Mouse (Mus musculus): ENCODE data around the gene Cttnbp2nl. TPM values are rescaled to one million over a fixed set of nuclear protein-coding genes. Genes with fewer than 3 reads are reported as not detected.

Gene Cttnbp2nl
- polyA plus RNA-seq, 1 experiment from 2014 or later, result 46.2 TPM

DNA sequence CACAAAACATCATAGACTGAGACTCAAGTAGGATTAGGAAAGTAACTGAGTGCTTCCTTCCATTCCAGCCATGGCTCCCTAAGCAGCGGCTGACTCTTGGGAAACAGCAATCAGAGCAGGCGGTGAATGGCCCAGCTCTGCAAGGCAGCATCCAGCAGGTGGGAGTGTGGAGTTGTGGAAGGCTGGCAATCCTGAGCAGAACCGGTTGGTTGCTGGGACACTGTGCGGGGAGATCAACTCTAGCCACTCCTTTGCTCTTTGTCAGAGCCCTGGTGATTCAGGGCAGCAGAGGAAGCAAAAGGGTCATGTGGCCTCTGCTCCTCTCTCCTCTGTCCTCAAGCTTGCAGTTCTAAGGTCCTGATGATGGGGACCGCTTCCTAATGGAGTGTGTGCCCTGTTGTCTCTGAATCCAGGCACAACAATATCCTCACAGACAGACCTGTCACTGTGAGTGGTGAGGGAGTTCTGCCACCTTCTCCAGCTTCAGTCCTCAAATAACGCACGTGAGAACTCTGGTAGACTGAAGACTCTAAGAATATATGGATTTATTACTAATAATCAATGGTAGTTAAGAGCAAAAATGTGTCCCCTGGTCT, 25.4 kb upstream of the Cttnbp2nl start:
- H3K27ac ChIP-seq, result no peak overlapping the region
- peak; percentile 89 for ATAC-seq (ENCODE audit: insufficient number of reproducible peaks, insufficient read depth, low FRiP score, low TSS enrichment, low read depth)
- H3K4me3 ChIP-seq (replicated peaks), result no peak overlapping the region
- no peaks in the 10 kb centered on the region for H3K9me3 ChIP-seq
- no peaks in the 10 kb centered on the region for H3K27me3 ChIP-seq
- H3K4me1 ChIP-seq (replicated peaks), result peaks cover 9% of the 10 kb centered on the region
- no peak overlapping the region for H3K4me2 ChIP-seq
- WGBS, result 19% methylated on average over 7 of the region's 7 CpGs
- no peak overlapping the region for H3K9ac ChIP-seq (replicated peaks)
- H3K36me3 ChIP-seq, result no peaks in the 10 kb centered on the region

DNA sequence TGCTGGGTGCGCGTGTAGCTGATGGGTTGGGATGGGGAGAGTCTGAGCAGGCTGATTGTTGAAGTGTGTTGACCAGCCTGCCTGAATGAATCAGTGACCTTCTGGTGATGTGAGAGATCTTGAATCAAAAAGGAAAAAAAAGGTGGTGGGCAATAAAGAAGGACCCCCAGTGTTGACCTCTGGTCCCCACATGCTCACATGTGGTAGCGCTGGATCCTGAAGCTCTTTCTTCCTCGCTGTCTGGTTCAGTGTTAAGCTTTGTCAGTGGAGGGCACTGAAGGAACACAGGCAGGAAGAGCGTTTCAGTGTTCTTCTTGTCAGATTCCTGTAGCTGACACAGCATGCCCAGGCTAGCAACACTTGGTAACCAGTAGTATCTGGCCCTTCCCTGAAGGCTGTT, 22.9 kb upstream of the Cttnbp2nl start:
- no peaks in the 10 kb centered on the region for H3K9me3 ChIP-seq
- WGBS, result 89% methylated on average over 5 of the region's 5 CpGs
- H3K27me3 ChIP-seq, result no peaks in the 10 kb centered on the region
- H3K27ac ChIP-seq, result no peak overlapping the region
- no peaks in the 10 kb centered on the region for H3K36me3 ChIP-seq
- H3K9ac ChIP-seq (replicated peaks), result no peak overlapping the region
- no peak for ATAC-seq (ENCODE audit: insufficient number of reproducible peaks, insufficient read depth, low FRiP score, low TSS enrichment, low read depth)
- H3K4me1 ChIP-seq (replicated peaks), result peaks cover 10% of the 10 kb centered on the region
- H3K4me3 ChIP-seq (replicated peaks), result no peak overlapping the region
- H3K4me2 ChIP-seq, result no peak overlapping the region

DNA sequence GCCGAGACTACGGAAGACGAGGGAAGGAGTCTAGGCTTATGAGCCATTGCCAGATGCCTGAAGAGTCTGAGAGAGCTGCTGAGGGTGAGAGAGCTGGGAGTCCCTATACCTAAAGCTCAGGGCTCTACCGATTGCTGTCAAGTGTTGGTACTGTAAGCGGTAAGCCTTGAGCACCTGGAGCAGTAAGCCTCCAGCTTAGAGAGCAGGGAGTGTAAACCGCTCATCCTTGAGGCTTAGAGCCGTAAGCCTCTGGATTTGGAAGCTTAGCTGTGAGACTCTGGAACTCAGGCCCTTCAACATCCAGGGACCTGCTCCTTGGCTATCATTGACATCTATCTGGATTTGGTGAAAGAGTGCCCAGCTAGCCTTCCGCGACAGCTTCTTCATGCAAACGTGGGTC, 19.6 kb upstream of the Cttnbp2nl start:
- H3K4me1 ChIP-seq (replicated peaks), result peaks cover 21% of the 10 kb centered on the region
- H3K27ac ChIP-seq, result no peak overlapping the region
- H3K36me3 ChIP-seq, result no peaks in the 10 kb centered on the region
- no peak overlapping the region for H3K4me3 ChIP-seq (replicated peaks)
- H3K9ac ChIP-seq (replicated peaks), result no peak overlapping the region
- WGBS, result 90% methylated on average over 10 of the region's 10 CpGs
- no peak for ATAC-seq (ENCODE audit: insufficient number of reproducible peaks, insufficient read depth, low FRiP score, low TSS enrichment, low read depth)
- no peaks in the 10 kb centered on the region for H3K9me3 ChIP-seq
- H3K27me3 ChIP-seq, result no peaks in the 10 kb centered on the region
- H3K4me2 ChIP-seq, result no peak overlapping the region

DNA sequence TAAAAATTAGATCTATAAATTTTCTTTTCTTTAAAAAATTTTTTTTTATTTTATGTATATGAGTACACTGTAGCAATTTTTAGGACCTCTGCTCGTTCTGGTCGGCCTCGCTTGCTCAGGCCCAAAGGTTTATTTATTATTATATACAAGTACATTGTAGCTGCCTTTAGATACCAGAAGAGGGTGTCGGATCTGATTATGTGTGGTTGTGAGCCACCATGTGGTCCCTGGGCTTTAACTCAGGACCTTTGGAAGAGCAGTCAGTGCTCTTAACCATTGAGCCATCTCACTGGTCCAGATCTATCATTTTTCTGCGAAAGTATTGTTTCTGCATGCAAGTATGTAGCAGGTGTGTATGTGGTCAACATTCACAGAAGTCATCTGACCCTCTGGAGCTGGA, 18.3 kb upstream of the Cttnbp2nl start:
- Histone ChIP-seq H3K27me3 (no peaks in the 10 kb centered on the region), H3K27ac (no peak overlapping the region), H3K36me3 (no peaks in the 10 kb centered on the region), H3K4me1 (replicated peaks) (peaks cover 28% of the 10 kb centered on the region), H3K9ac (replicated peaks) (no peak overlapping the region), H3K4me2 (no peak overlapping the region), H3K9me3 (no peaks in the 10 kb centered on the region), H3K4me3 (replicated peaks) (no peak overlapping the region)
- ATAC-seq (ENCODE audit: insufficient number of reproducible peaks, insufficient read depth, low FRiP score, low TSS enrichment, low read depth), result no peak
- 91% methylated on average over 5 of the region's 5 CpGs for WGBS

DNA sequence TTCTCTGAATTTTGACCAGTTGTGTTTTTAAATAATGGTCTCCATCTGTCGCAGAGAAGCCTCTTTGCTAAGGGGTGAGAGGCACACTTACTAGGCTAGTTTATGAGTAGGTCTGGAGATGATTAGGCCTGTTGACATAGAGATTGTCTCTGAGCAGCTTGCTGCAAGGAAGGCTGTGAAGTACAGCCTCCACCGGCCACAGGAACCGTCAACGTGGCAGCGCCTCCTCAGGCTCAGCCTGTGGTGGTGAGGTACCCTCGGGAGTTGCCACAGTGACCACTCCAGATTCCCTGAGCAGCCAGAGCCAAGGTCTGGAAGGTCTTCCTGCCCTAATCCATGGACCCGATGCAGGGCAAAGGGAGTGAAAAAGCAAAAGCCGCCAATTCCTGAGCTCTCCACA, 17.6 kb upstream of the Cttnbp2nl start:
- Histone ChIP-seq H3K27ac (peak overlapping the region; percentile 83), H3K9ac (replicated peaks) (no peak overlapping the region; the same call in 1 of the 2 replicates), H3K4me1 (replicated peaks) (peaks cover 28% of the 10 kb centered on the region), H3K4me3 (replicated peaks) (no peak overlapping the region), H3K36me3 (no peaks in the 10 kb centered on the region), H3K27me3 (no peaks in the 10 kb centered on the region), H3K9me3 (no peaks in the 10 kb centered on the region), H3K4me2 (peak overlapping the region; percentile 37)
- ATAC-seq (ENCODE audit: insufficient number of reproducible peaks, insufficient read depth, low FRiP score, low TSS enrichment, low read depth), result peak; percentile 75
- 25% methylated on average over 8 of the region's 8 CpGs for WGBS

DNA sequence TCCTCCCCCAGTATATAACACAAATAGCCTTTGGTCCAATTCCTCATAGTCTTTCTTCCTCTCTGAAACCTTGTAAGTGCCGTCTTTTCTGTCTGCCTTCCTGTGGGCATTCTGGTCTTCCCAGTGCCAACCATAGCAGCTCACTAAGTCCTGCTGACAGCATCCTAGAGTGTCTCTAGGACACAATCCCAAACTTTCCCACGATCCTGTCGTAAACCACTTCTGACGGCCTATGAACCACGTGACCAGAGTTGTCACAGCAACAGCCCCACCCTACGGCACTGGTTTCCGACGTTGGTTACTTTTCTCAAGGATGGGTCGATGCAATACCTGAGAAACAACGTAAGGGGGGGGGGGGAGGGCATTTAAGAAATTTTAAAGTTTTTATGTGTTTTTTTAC, 13.6 kb upstream of the Cttnbp2nl start, which contains the start of gene 4930564D02Rik:
Gene 4930564D02Rik (plus strand): TSS at position 301 of the 400 bp plus-strand sequence.
- WGBS, result 76% methylated on average over 10 of the region's 10 CpGs
- Histone ChIP-seq H3K36me3 (no peaks in the 10 kb centered on the region), H3K9me3 (no peaks in the 10 kb centered on the region), H3K9ac (replicated peaks) (no peak within 1 kb of the TSS), H3K27me3 (no peaks in the 10 kb centered on the region), H3K27ac (peak within 1 kb of the TSS; percentile 41; the same call in 1 of the 2 replicates), H3K4me3 (replicated peaks) (no peak within 1 kb of the TSS), H3K4me1 (replicated peaks) (peaks cover 37% of the 10 kb centered on the region), H3K4me2 (no peak within 1 kb of the TSS)
- ATAC-seq (ENCODE audit: insufficient number of reproducible peaks, insufficient read depth, low FRiP score, low TSS enrichment, low read depth), result no peak

DNA sequence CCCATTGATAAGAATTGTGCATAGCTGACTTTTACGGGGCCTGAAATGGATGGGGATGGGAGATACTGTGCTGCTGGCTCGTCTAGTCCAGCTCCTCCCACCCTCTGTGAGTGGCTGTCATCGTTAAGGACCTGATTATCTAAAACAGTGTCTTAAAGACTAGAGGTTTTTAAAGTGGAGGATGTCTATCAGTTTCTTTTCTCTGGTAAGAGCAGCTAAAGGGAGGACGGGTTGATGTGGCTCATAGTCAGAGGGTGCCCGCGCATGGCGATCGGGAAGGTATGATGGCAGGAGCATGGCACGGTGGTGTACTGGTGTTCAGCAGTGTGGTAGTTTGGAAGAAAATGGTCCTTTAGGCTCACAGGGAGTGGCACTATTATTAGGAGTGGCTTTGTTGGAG, 9.7 kb upstream of the Cttnbp2nl start:
- WGBS, result 78% methylated on average over 9 of the region's 9 CpGs
- Histone ChIP-seq H3K27ac (0 out of 2 replicates have a peak overlapping the region, but pooled peaks have one; percentile 29), H3K36me3 (no peaks in the 10 kb centered on the region), H3K4me2 (no peak overlapping the region), H3K27me3 (no peaks in the 10 kb centered on the region), H3K9me3 (no peaks in the 10 kb centered on the region), H3K4me3 (replicated peaks) (no peak overlapping the region), H3K4me1 (replicated peaks) (peaks cover 42% of the 10 kb centered on the region), H3K9ac (replicated peaks) (no peak overlapping the region)
- ATAC-seq (ENCODE audit: insufficient number of reproducible peaks, insufficient read depth, low FRiP score, low TSS enrichment, low read depth), result no peak

DNA sequence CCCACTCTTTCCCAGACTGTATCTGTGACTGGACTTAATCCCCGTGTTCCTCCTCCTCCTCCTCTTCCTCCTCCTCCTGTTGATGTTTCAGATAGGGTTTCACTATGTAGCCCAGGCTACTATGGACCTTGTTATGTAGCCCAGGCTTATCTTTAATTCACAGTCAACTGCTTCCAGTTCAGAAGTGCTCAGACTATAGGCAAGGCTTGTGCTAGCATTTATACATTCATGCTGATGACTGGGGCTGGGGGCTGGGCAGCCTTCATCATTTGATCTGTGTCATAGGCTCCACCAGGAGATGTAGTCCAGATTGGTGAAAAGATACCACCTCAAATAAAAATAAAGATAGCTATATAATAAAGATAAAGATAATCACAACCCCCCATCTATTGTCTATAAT, 9.0 kb upstream of the Cttnbp2nl start:
- no peak overlapping the region for H3K9ac ChIP-seq (replicated peaks)
- no peaks in the 10 kb centered on the region for H3K9me3 ChIP-seq
- no peaks in the 10 kb centered on the region for H3K27me3 ChIP-seq
- H3K4me3 ChIP-seq (replicated peaks), result no peak overlapping the region
- 63% methylated on average over 1 of the region's 1 CpGs for WGBS
- H3K4me1 ChIP-seq (replicated peaks), result peaks cover 36% of the 10 kb centered on the region
- ATAC-seq (ENCODE audit: insufficient number of reproducible peaks, insufficient read depth, low FRiP score, low TSS enrichment, low read depth), result no peak
- H3K27ac ChIP-seq, result peak overlapping the region; percentile 88
- H3K36me3 ChIP-seq, result no peaks in the 10 kb centered on the region
- H3K4me2 ChIP-seq, result no peak overlapping the region

DNA sequence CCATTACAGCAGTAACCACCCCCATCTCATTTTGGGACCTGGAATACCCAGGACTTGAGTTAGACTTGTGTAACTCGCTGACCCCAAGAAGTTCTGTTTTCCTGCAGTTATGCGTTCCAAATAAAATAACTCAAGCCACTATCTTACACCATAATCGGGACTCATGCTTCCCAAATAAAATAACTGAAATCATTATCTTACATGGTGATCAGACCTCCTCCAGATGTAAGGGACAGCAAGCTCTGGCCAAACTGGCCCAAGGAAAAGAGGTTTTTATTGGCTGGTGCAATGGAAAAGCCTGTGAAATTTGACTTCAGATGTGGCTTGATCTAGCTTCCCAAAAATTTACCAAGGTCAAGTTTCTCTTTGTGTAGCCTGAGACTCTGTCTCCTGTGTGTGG, 8.6 kb upstream of the Cttnbp2nl start:
- ATAC-seq (ENCODE audit: insufficient number of reproducible peaks, insufficient read depth, low FRiP score, low TSS enrichment, low read depth), result no peak

DNA sequence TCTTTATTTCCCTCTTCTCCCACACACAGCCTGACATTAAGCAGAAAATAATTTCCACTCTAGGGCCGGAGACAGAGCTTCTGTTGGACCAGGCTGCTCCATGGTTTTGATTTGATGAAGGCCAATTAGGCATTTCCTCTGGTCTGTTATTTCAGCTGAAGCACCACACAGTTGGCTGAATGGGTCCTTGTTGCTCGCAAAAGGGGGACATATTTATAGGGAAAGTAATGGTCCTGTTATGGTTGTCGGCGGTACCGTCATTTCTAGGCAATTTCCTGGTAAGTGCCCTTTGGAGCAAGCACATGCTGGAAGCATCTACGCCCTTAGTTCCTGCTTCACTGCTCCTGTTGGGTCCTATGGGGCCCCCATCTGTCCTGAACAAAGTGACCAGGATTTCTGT, 8.0 kb upstream of the Cttnbp2nl start:
- WGBS, result 15% methylated on average over 6 of the region's 6 CpGs
- Histone ChIP-seq H3K27ac (peak overlapping the region; percentile 88), H3K4me2 (peak overlapping the region; percentile 35), H3K4me3 (replicated peaks) (no peak overlapping the region), H3K27me3 (no peaks in the 10 kb centered on the region), H3K4me1 (replicated peaks) (peaks cover 34% of the 10 kb centered on the region), H3K9ac (replicated peaks) (0 out of 2 replicates have a peak overlapping the region, but pooled peaks have one; percentile 18), H3K36me3 (no peaks in the 10 kb centered on the region), H3K9me3 (no peaks in the 10 kb centered on the region)
- ATAC-seq (ENCODE audit: insufficient number of reproducible peaks, insufficient read depth, low FRiP score, low TSS enrichment, low read depth), result no peak

More for the DNA sequence above, 8.6 kb upstream of the Cttnbp2nl start:
- peak overlapping the region; percentile 88 for H3K27ac ChIP-seq
- H3K9me3 ChIP-seq, result no peaks in the 10 kb centered on the region
- H3K4me1 ChIP-seq (replicated peaks), result peaks cover 34% of the 10 kb centered on the region
- H3K9ac ChIP-seq (replicated peaks), result no peak overlapping the region
- H3K36me3 ChIP-seq, result no peaks in the 10 kb centered on the region
- H3K27me3 ChIP-seq, result no peaks in the 10 kb centered on the region
- 79% methylated on average over 3 of the region's 3 CpGs for WGBS
- no peak overlapping the region for H3K4me2 ChIP-seq
- no peak overlapping the region for H3K4me3 ChIP-seq (replicated peaks)

DNA sequence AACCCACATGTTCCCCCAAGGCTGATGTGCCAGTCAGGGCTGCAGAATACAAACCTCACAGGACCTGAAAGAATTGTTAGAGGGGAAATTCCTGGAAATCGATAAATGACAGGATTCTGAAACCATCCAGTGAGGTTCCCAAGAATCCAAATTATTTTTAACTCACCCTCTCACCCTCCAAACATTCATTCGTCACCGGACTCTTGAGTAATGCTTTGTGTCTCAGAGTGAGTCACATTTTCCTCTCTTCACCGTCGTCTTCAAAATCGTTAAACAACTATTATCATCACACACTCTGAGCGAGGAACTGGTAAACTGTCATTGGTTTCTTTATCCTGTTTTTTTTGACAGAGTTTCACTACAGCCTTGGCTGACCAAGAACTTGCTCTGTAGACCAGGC, 7.0 kb upstream of the Cttnbp2nl start:
- Histone ChIP-seq H3K27me3 (no peaks in the 10 kb centered on the region), H3K27ac (no peak overlapping the region), H3K9ac (replicated peaks) (no peak overlapping the region), H3K4me2 (no peak overlapping the region), H3K4me1 (replicated peaks) (peaks cover 34% of the 10 kb centered on the region), H3K36me3 (no peaks in the 10 kb centered on the region), H3K9me3 (no peaks in the 10 kb centered on the region), H3K4me3 (replicated peaks) (no peak overlapping the region)
- ATAC-seq (ENCODE audit: insufficient number of reproducible peaks, insufficient read depth, low FRiP score, low TSS enrichment, low read depth), result no peak
- 73% methylated on average over 7 of the region's 7 CpGs for WGBS

Measured in limb, embryonic 12.5 days (tissue).